Mouse (Mus musculus) kidney, adult 2 months (tissue): ENCODE data around the gene Exosc1. TPM values are rescaled to one million over a fixed set of nuclear protein-coding genes. Genes with fewer than 3 reads are reported as not detected.

Experiments
- DNase-seq: peaks from one replicate; pipeline ENCODE4 v3.0.0; 2021
- H3K27ac ChIP-seq: fragments of 200-500 bp; 2 replicates; pipeline ENCODE4 v1.5.1; 2012; ENCODE audit warnings: low read depth, low read length, control low read depth, inconsistent platforms; ENCODE audit not compliant: insufficient read depth
- H3K27me3 ChIP-seq: fragments of 200-500 bp; replicated peaks from 2 replicates; pipeline ENCODE4 v1.6.1; 2012; ENCODE audit warnings: mild to moderate bottlenecking, moderate library complexity, low read length, inconsistent platforms; ENCODE audit not compliant: control insufficient read depth, insufficient read depth
- H3K36me3 ChIP-seq: fragments of 200-500 bp; 2 replicates; pipeline ENCODE4 v1.6.1; 2012; ENCODE audit warnings: mild to moderate bottlenecking, moderate library complexity, low read length, inconsistent platforms; ENCODE audit not compliant: control insufficient read depth, insufficient read depth
- H3K4me1 ChIP-seq: fragments of 200-500 bp; 2 replicates; pipeline ENCODE4 v1.6.1; 2011; ENCODE audit warnings: low read length; ENCODE audit not compliant: control insufficient read depth, insufficient read depth
- H3K4me3 ChIP-seq: fragments of 200-500 bp; 2 replicates; pipeline ENCODE4 v1.5.1; 2011; ENCODE audit warnings: mild to moderate bottlenecking, low read depth, low read length, control low read depth; ENCODE audit not compliant: insufficient read depth
- CTCF ChIP-seq: fragments of 200-500 bp; conservative IDR thresholded peaks from 2 replicates; pipeline ENCODE4 v1.5.1; 2011; ENCODE audit warnings: low read depth, mild to moderate bottlenecking, control low read depth, low read length, moderate library complexity, mixed read lengths; ENCODE audit not compliant: insufficient read depth, insufficient read length
- POLR2A ChIP-seq: fragments of 200-500 bp; IDR thresholded peaks from one replicate; pipeline ENCODE4 v1.6.1; 2011; ENCODE audit warnings: low read depth, low read length, control low read depth
- WGBS: fragments of 180-500 bp; shearing (Covaris S2); methylation state at CpG from one replicate; pipeline ENCODE4 v1.1.7; 2018; 5-methylcytosine and 5-hydroxymethylcytosine counted together
- polyA plus RNA-seq: library from polyadenylated mRNA; depleted of rRNA; stranded (reverse); fragments of >200 nt; gene quantifications from 2 replicates; pipeline ENCODE4 v1.2.3, GENCODE M21; 2012

Gene Exosc1
- polyA plus RNA-seq, 1 experiment = 15.2 TPM

DNA sequence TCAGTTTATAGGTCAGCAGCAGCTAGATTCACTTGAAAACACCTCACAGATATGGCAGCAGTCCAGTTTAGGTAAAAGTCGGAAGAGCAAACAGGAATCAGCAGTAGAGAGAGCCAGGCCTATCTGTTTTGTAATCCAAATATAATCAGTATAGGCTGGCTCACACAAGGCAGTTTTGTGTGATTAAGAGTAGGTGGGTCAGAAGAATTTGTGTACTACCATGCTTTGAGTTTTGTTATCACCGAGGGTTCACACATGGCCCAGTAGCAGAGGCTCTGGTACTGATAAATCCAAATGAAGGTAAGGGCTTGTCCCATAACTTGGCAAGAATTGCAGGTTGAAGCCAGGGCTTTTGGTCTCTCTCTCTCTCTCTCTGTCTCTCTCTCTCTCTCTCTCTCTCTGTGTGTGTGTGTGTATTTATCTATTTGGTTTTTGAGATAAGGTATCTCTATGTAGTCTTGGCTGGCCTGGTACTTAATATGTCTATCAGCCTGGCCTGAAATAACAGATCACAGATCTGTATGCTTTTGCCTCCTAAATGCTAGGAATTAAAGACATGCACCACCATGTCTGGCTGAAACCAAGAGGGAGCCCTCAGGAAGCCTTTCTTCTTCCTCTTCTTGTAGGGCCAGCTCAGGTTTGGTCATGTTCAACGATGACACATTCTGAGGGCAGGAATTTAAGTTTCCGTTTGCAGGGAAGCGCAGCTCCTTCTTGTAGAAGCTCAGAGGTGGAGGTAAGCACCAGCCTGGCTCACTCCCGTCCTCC is 26.7 kb downstream of the Exosc1 start:
- H3K36me3 ChIP-seq = no peaks in the 10 kb centered on the region
- no peak overlapping the region for H3K27ac ChIP-seq
- peaks cover 5% of the 10 kb centered on the region; the same call in 1 of the 2 replicates for H3K4me1 ChIP-seq
- H3K27me3 ChIP-seq = no peaks in the 10 kb centered on the region
- no peak for DNase-seq
- no peak for TF ChIP-seq CTCF
- TF ChIP-seq POLR2A = no peak
- no peak overlapping the region for H3K4me3 ChIP-seq
- 63% methylated on average over 6 of the region's 6 CpGs for WGBS

DNA sequence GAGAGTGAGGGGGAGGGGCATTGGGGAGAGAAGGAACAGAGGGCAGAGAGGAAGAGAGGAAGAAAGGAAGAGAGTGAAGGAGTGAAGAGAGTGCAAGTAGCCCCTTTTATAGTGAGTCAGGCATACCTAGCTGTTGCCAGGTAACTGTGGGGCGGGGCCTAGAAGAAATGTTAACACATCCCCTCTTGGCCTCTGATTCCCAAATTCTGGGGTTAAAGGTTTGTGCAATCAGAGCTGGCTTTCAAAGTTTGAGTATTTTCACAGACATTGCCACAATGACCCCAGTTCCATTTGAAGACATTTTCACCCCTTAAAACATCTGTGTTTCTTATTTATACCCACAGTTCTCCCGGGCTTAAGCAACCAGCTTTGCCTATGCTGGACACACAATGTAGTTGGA is 28.0 kb downstream of the Exosc1 start:
- TF ChIP-seq CTCF (no peak), POLR2A (no peak)
- H3K27me3 ChIP-seq = no peaks in the 10 kb centered on the region
- no peaks in the 10 kb centered on the region for H3K36me3 ChIP-seq
- no peak for DNase-seq
- H3K4me1 ChIP-seq = peaks cover 5% of the 10 kb centered on the region; the same call in 1 of the 2 replicates
- WGBS = 87% methylated on average over 2 of the region's 2 CpGs
- no peak overlapping the region for H3K27ac ChIP-seq
- H3K4me3 ChIP-seq = no peak overlapping the region

DNA sequence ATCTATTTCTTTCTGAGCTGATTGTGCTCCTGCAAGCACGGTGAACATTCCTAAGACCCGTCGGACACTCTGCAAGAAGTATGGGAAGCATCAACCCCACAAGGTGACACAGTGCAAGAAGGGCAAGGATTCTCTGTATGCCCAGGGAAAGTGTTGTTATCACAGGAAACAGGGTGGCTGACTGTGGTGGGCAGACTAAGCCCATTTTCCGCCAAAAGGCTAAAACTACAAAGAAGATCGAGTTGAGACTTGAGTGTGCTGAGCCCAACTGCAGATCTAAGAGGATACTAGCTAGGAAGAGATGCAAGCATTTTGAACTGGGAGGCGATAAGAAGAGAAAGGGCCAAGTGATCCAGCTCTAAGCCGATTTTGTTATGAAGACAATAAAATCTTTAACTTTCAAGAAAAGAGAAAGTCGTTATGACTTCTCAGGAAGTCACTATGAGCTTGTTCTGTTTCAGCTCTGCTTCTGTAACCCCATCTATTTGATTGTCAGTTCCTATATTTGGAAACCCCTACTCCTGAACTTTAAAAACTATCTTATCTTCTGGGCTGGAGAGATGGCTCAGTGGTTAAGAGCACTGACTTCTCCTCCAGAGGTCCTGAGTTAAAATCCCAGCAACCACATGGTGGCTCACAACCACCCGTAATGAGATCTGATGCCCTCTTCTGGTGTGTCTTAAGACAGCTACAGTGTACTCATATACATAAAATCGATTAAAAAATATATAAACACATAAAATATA is 30.2 kb downstream of the Exosc1 start:
- Histone ChIP-seq H3K4me3 (no peak overlapping the region), H3K27me3 (no peaks in the 10 kb centered on the region), H3K36me3 (no peaks in the 10 kb centered on the region), H3K4me1 (peaks cover 5% of the 10 kb centered on the region; the same call in 1 of the 2 replicates), H3K27ac (no peak overlapping the region)
- TF ChIP-seq CTCF (no peak), POLR2A (no peak)
- no peak for DNase-seq
- WGBS = 83% methylated on average over 10 of the region's 10 CpGs

DNA sequence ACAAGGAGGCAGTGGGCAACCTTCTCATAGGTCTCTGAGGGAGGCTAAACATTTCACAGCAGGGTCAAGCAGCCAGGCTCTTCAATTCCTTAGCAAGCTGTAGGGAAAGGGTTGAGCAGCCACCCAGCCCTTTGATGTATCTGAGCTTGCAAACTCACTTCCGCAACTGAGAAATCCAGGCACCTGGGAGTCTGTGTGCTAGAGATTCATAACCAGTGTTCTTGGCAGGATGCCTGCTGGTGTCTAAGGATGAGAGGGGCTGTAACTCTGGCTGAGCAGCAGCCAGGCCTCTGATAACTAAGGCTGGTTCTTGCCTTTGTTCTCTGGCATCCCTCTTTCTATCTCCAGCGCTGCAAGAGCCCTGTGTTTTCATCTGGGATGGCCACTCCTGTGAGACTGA is 31.5 kb downstream of the Exosc1 start:
- DNase-seq = no peak
- no peaks in the 10 kb centered on the region for H3K36me3 ChIP-seq
- WGBS = 68% methylated on average over 2 of the region's 2 CpGs
- no peak overlapping the region for H3K4me3 ChIP-seq
- H3K27ac ChIP-seq = no peak overlapping the region
- TF ChIP-seq POLR2A = no peak
- no peak for TF ChIP-seq CTCF
- H3K27me3 ChIP-seq = no peaks in the 10 kb centered on the region
- H3K4me1 ChIP-seq = no peaks in the 10 kb centered on the region; the same call in 1 of the 2 replicates

DNA sequence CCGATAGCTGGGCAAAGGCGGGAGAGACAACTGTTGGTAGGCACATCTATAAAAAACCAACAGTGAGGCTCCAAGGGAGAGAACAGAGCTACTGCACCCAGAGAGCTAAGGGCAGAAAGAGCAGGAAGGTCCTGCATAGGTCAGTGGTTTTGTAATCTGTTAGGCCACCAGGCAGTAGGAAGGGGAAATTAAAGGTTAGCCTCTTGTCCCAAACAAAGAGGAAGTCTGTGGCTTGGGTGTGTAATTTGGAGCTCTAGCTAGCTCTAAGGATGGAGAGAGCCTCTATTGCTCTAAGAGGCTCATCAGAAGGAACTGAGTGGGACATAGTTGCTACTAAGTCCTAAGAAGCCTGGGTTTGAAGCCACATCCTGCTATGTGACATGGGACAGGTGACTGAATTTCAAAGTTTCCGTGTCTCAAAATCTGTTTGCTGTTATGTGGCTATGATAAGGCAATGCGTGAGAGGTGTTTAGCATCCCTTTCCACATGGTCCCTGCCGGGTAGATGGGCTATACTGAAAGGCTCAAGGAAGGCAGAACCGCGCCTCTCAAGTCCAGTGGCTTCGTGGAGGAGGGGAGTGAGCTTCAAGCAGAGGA is 32.6 kb downstream of the Exosc1 start:
- no peaks in the 10 kb centered on the region; the same call in 1 of the 2 replicates for H3K4me1 ChIP-seq
- TF ChIP-seq POLR2A (no peak), CTCF (no peak)
- 83% methylated on average over 8 of the region's 8 CpGs for WGBS
- no peak overlapping the region for H3K27ac ChIP-seq
- no peaks in the 10 kb centered on the region for H3K36me3 ChIP-seq
- no peak overlapping the region for H3K4me3 ChIP-seq
- DNase-seq = no peak
- H3K27me3 ChIP-seq = no peaks in the 10 kb centered on the region

DNA sequence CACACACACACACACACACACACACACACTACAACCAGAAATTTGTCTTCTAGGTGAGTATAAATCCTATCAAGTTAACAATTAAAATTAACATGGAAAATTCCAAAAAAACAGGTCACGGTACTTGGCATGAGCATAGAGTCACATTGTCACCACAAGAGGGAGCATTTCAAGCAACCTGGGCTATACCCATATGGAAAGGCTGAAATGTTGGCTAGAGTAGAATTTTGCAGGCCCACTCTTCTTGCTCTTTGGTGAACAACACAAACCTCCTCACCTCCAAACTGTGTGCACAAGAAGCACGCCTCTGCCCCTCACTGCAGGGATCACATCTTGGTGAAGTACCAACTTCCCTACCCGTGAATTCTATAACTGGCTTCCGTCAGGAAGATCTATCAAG is 34.4 kb downstream of the Exosc1 start:
- whole genome bisulfite sequencing = 52% methylated on average over 4 of the region's 4 CpGs
- peak; percentile 75 for DNase-seq
- no peaks in the 10 kb centered on the region for H3K36me3 ChIP-seq

More for the DNA sequence above, 34.4 kb downstream of the Exosc1 start:
- TF ChIP-seq CTCF (peak; percentile 30; the same call in 1 of the 2 replicates), POLR2A (no peak)
- Histone ChIP-seq H3K4me1 (no peaks in the 10 kb centered on the region; the same call in 1 of the 2 replicates), H3K27me3 (no peaks in the 10 kb centered on the region), H3K4me3 (no peak overlapping the region), H3K27ac (no peak overlapping the region)
